Mouse (Mus musculus) erythroblast, adult 5-6 weeks (primary cell): ENCODE results near the gene Sytl4. TPM values are rescaled to one million over a fixed set of nuclear protein-coding genes. Genes with fewer than 3 reads are reported as not detected.

Experiments
- ATAC-seq: replicated peaks from 2 replicates; pipeline ENCODE4 v1.8.0; 2016; ENCODE audit warnings: moderate number of reproducible peaks, mild to moderate bottlenecking, moderate TSS enrichment, inconsistent platforms; ENCODE audit not compliant: poor library complexity, low FRiP score, severe bottlenecking
- total RNA-seq, 2 experiments: library from RNA; stranded (forward) in 1 of 2; stranded (reverse) in 1 of 2; fragments of 150-400 nt in 1 of 2; fragments of 200-764, 138-1000 nt in 1 of 2; gene quantifications; 2 replicates each; pipeline versions ENCODE4 v1.2.3 to v1.2.4; 2015 to 2017; ENCODE audit warnings: low replicate concordance in 2 of 2

The Sytl4 gene
- total RNA-seq (2015; ENCODE audit: low replicate concordance) (3.5 TPM in 1 of 2 replicates, not detected in the other), total RNA-seq (2017; ENCODE audit: low replicate concordance) (3.5 TPM in 1 of 2 replicates, not detected in the other)

GRCm38 (mm10) chrX:133981231-133982002, at the start of gene Sytl4:
Gene Sytl4, minus strand, starts transcription at chrX:133981812.
- no peak for ATAC-seq

- ATAC-seq = no peak
These were observed 39.1 kb upstream of the Sytl4 start for GRCm38 (mm10) chrX:134020664-134021063.

- ATAC-seq = no peak
These were observed 37.4 kb upstream of the Sytl4 start for GRCm38 (mm10) chrX:134019005-134019404.

GRCm38 (mm10) chrX:133995866-133996265, 14.3 kb upstream of the Sytl4 start:
- ATAC-seq = no peak

GRCm38 (mm10) chrX:133964615-133965014, 17.0 kb downstream of the Sytl4 start:
- no peak for ATAC-seq

- ATAC-seq = no peak
These were observed 21.0 kb downstream of the Sytl4 start for GRCm38 (mm10) chrX:133960617-133961016.

GRCm38 (mm10) chrX:133954661-133955060, 27.0 kb downstream of the Sytl4 start:
- ATAC-seq = no peak

GRCm38 (mm10) chrX:133947427-133947826, 34.2 kb downstream of the Sytl4 start:
- no peak for ATAC-seq

- ATAC-seq = no peak
These were observed 42.1 kb downstream of the Sytl4 start for GRCm38 (mm10) chrX:133939561-133939960.

- no peak for ATAC-seq
These were observed 44.9 kb downstream of the Sytl4 start for GRCm38 (mm10) chrX:133936605-133937225.

GRCm38 (mm10) chrX:133931302-133932013, 50.2 kb downstream of the Sytl4 start:
- ATAC-seq = no peak

GRCm38 (mm10) chrX:133926760-133927159, 54.9 kb downstream of the Sytl4 start:
- ATAC-seq = no peak

GRCm38 (mm10) chrX:133921187-133921586, 60.4 kb downstream of the Sytl4 start:
- ATAC-seq = no peak

GRCm38 (mm10) chrX:133914219-133914618, 67.4 kb downstream of the Sytl4 start:
- no peak for ATAC-seq

- ATAC-seq = no peak
These were observed 68.6 kb downstream of the Sytl4 start for GRCm38 (mm10) chrX:133913006-133913405.

GRCm38 (mm10) chrX:133911397-133912103, 70.1 kb downstream of the Sytl4 start:
- ATAC-seq = no peak

GRCm38 (mm10) chrX:133908261-133908660, 73.4 kb downstream of the Sytl4 start, which contains the start of gene Srpx2:
Gene Srpx2, plus strand, starts transcription at chrX:133908426.
- no peak for ATAC-seq

GRCm38 (mm10) chrX:133898014-133898542, 83.5 kb downstream of the Sytl4 start, which contains the start of gene Tspan6:
Gene Tspan6, minus strand, starts transcription at chrX:133898429.
- no peak for ATAC-seq

- ATAC-seq = no peak
These were observed 93.5 kb downstream of the Sytl4 start for GRCm38 (mm10) chrX:133888111-133888510.

GRCm38 (mm10) chrX:133887308-133887707, 94.3 kb downstream of the Sytl4 start:
- ATAC-seq = no peak
